Mouse (Mus musculus): ENCODE measurements around the gene Klhdc10.

DNA sequence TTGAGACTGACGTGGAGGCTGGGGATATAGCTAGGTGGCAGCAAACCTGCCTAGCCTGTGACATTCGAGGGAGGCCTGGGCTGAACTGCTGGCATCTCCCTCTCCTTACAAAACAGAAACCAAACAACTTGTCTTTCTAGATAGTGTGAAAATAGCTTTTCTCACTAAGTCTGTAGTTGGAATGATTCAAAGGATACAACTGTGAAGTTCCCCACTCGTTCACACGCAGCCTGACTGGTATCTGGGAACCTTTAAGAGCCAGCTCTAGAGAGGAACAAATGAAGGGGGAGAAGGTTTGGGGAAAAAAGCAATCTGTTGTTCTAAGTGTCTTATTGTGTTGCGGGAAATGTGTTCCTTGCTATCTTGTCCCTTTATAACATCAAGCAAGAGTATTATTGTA, 57.0 kb downstream of the Klhdc10 start:
- TF ChIP-seq CTCF (IDR thresholded peaks at IDR 0.05; ENCODE audit: low read depth), result no peak
- no peak for TF ChIP-seq EP300 (IDR thresholded peaks at IDR 0.05; ENCODE audit: low read depth)
